Mouse (Mus musculus) T-helper 2 cell (primary cell): ENCODE measurements around the gene Gmds.

Experiments used
- in situ Hi-C: fragments of 300-600 bp; cut with MboI, MseI; formaldehyde crosslinking; loops from one replicate; pipeline ENCODE4 v1.15.1; 2025; ENCODE audit warnings: high pct_unique_total_duplicates

The Gmds gene

GRCm38 (mm10) chr13:31815383-31816003 is 523.0 kb downstream of the Gmds start:
- in situ Hi-C loops: no loop called here

GRCm38 (mm10) chr13:31812701-31813100 is 525.8 kb downstream of the Gmds start:
- in situ Hi-C loops: no loop called here

- in situ Hi-C loops: no loop called here
Observed at GRCm38 (mm10) chr13:31811542-31812021, 527.0 kb downstream of the Gmds start.

GRCm38 (mm10) chr13:31810693-31811541 is 527.6 kb downstream of the Gmds start:
- in situ Hi-C loops: no loop called here

GRCm38 (mm10) chr13:31810375-31810692 is 528.2 kb downstream of the Gmds start:
- in situ Hi-C loops: no loop called here

GRCm38 (mm10) chr13:31809701-31810100 is 528.8 kb downstream of the Gmds start:
- in situ Hi-C loops: no loop called here

GRCm38 (mm10) chr13:31808804-31809420 is 529.6 kb downstream of the Gmds start:
- in situ Hi-C loops: no loop called here

- in situ Hi-C loops: no loop called here
Observed at GRCm38 (mm10) chr13:31808116-31808803, 530.3 kb downstream of the Gmds start.

GRCm38 (mm10) chr13:31807736-31808115 is 530.8 kb downstream of the Gmds start:
- in situ Hi-C loops: no loop called here

GRCm38 (mm10) chr13:31806890-31807735 is 531.4 kb downstream of the Gmds start:
- in situ Hi-C loops: no loop called here

- in situ Hi-C loops: no loop called here
Observed at GRCm38 (mm10) chr13:31806428-31806832, 532.1 kb downstream of the Gmds start, which contains the start of gene Foxc1. TSS of gene Foxc1 (plus strand) at chr13:31806633.

GRCm38 (mm10) chr13:31805831-31806427 is 532.6 kb downstream of the Gmds start:
- in situ Hi-C loops: no loop called here

GRCm38 (mm10) chr13:31804571-31804970 is 534.0 kb downstream of the Gmds start:
- in situ Hi-C loops: loop anchor here (5.0 kb wide), 2 partner anchors 153 to 413 kb away; no protein-coding TSS in a partner anchor

- in situ Hi-C loops: loop anchor here (5.0 kb wide), 2 partner anchors 154 to 414 kb away; no protein-coding TSS in a partner anchor
Observed at GRCm38 (mm10) chr13:31803166-31804093, 535.1 kb downstream of the Gmds start.

GRCm38 (mm10) chr13:31802447-31802846 is 536.1 kb downstream of the Gmds start:
- in situ Hi-C loops: loop anchor here (5.0 kb wide), 2 partner anchors 155 to 415 kb away; no protein-coding TSS in a partner anchor

- in situ Hi-C loops: loop anchor here (5.0 kb wide), 2 partner anchors 155 to 415 kb away; no protein-coding TSS in a partner anchor
Observed at GRCm38 (mm10) chr13:31801703-31802305, 536.7 kb downstream of the Gmds start.

GRCm38 (mm10) chr13:31800581-31801576 is 537.7 kb downstream of the Gmds start:
- in situ Hi-C loops: loop anchor here (5.0 kb wide), 2 partner anchors 156 to 416 kb away; no protein-coding TSS in a partner anchor
